ENCODE assay signal across 8 mouse cellular contexts in genomic region chr7:98177929-98178559, GRCm38 (mm10). TPM values are rescaled to one million over a fixed set of nuclear protein-coding genes. Genes with fewer than 3 reads are reported as not detected.
A peak's percentile ranks its signal among the peaks of the same experiment; 100 is the strongest.
DNase-seq lines count a peak whose midpoint lies in the region; ATAC-seq and TF ChIP-seq lines count a peak whose summit lies in the region.

Capn5 (minus strand) TSS chr7:98178274.

- TF ChIP-seq CTCF in small intestine, adult 2 months (IDR thresholded peaks at IDR 0.05; ENCODE audit: extremely low read depth, insufficient read length, insufficient replicate concordance, low read depth, low read length): peak; percentile 54; the same call in 1 of the 2 replicates

- H3K27me3 ChIP-seq in small intestine, adult 2 months (ENCODE audit: control insufficient read depth, insufficient read depth, low read length): no peaks in the 10 kb centered on the region

- intact Hi-C loops in gastrocnemius, postnatal 14 days (cut with DNase I; ENCODE audit: low total_unique reads): no loop called here
- intact Hi-C loops in left cerebral cortex, postnatal 14 days (cut with DNase I): no loop called here

- H3K4me3 ChIP-seq in small intestine, adult 2 months (ENCODE audit: low read depth, low read length): peak within 1 kb of the TSS; percentile 89

- peak; percentile 85 for ATAC-seq in inflammation-experienced regulatory T-cells, adult 6 months
- ATAC-seq in megakaryocyte progenitor cell, adult 5-6 weeks (replicated peaks; ENCODE audit: poor library complexity): peak; percentile 69

- H3K4me1 ChIP-seq in small intestine, adult 2 months (ENCODE audit: control insufficient read depth, insufficient read depth, insufficient read length, low read length): peaks cover 25% of the 10 kb centered on the region

- peak within 1 kb of the TSS; percentile 76 for H3K27ac ChIP-seq in small intestine, adult 2 months (ENCODE audit: insufficient read depth, low read depth, low read length)

- TF ChIP-seq POLR2A in small intestine, adult 2 months (IDR thresholded peaks at IDR 0.05; ENCODE audit: low read depth, low read length): peak; percentile 63

- peak; percentile 57 to 75 for DNase-seq in urinary bladder, adult 18-20 months (ENCODE audit: low spot score in 2 of 2)
- DNase-seq in urinary bladder, postnatal 10 days (ENCODE audit: low spot score): no peak
- DNase-seq in cerebellum, postnatal 4 days (ENCODE audit: low spot score in 2 of 2): peak; percentile 38 to 41
- DNase-seq in gastrocnemius, postnatal 14 days: peak; percentile 59
- peak; percentile 36 to 37 for DNase-seq in left cerebral cortex, postnatal 14 days (ENCODE audit: low spot score in 2 of 2)

- under 1% methylated on average over 40 of the region's 44 CpGs for WGBS in small intestine, adult 2 months

- H3K36me3 ChIP-seq in small intestine, adult 2 months (ENCODE audit: control insufficient read depth, insufficient read depth, low read length): no peaks in the 10 kb centered on the region

RNA-seq across cellular contexts. Expression of gene Capn5, which starts in this region (rescaled TPM):
- total RNA-seq in gastrocnemius, postnatal 14 days (2021): 1 to 10 TPM; 4.2 to 4.5 TPM
- 1 to 10 TPM in 2 of 3 experiments, under 1 TPM in 1; 0.77 to 3.2 (median 2.4) TPM for polyA plus RNA-seq in inflammation-experienced regulatory T-cells, adult 6 months (2017; shearing (Covaris generic))
- 10 to 100 TPM; 37.3 to 41.4 TPM for total RNA-seq in left cerebral cortex, postnatal 14 days (2021)
- 3.4 and 4.5 TPM in 2 replicates for total RNA-seq in megakaryocyte progenitor cell, adult 5-6 weeks (2015)
- 4.0 and 7.5 TPM in 2 replicates for total RNA-seq in megakaryocyte progenitor cell, adult 5-6 weeks (2017)
- 15.6 and 17.2 TPM in 2 replicates for polyA plus RNA-seq in small intestine, adult 2 months (2012; rRNA removed)

Comparison
In these comparisons a context has a peak if more than half of its experiments do, and no peak if none do; other contexts are left out.
1. RNA of gene Capn5 (total RNA-seq): 37.3 to 41.4 TPM in left cerebral cortex, postnatal 14 days; 3.4 to 7.5 TPM in megakaryocyte progenitor cell, adult 5-6 weeks and 4.2 to 4.5 TPM in gastrocnemius, postnatal 14 days; every median in the first group is over 4 times any median in the second.